Mouse (Mus musculus) neural tube, embryonic 10.5 days (tissue): ENCODE data around the gene Ppp6r1.

Experiments
- DNase-seq: peaks from one replicate; pipeline ENCODE4 v3.0.0-alpha.2; 2017; ENCODE audit warnings: low spot score; ENCODE audit errors: extremely low spot score

The Ppp6r1 gene

GRCm38 (mm10) chr7:4658128-4658907 lies 501 bp downstream of the Ppp6r1 start:
- DNase-seq, result no peak

GRCm38 (mm10) chr7:4657521-4658127 lies 1.2 kb downstream of the Ppp6r1 start:
- DNase-seq, result no peak

GRCm38 (mm10) chr7:4656818-4657217 lies 2.0 kb downstream of the Ppp6r1 start:
- DNase-seq, result no peak

- no peak for DNase-seq
Observed at GRCm38 (mm10) chr7:4655916-4656315, 2.9 kb downstream of the Ppp6r1 start.

- DNase-seq, result no peak
Observed at GRCm38 (mm10) chr7:4655393-4655792, 3.4 kb downstream of the Ppp6r1 start.

GRCm38 (mm10) chr7:4654221-4654620 lies 4.6 kb downstream of the Ppp6r1 start:
- DNase-seq, result no peak

GRCm38 (mm10) chr7:4653780-4654179 lies 5.0 kb downstream of the Ppp6r1 start:
- DNase-seq, result no peak

- no peak for DNase-seq
Observed at GRCm38 (mm10) chr7:4653351-4653750, 5.5 kb downstream of the Ppp6r1 start.

GRCm38 (mm10) chr7:4652726-4653125 lies 6.1 kb downstream of the Ppp6r1 start:
- no peak for DNase-seq

- DNase-seq, result no peak
Observed at GRCm38 (mm10) chr7:4651581-4651980, 7.2 kb downstream of the Ppp6r1 start.

- DNase-seq, result no peak
Observed at GRCm38 (mm10) chr7:4647992-4648391, 10.8 kb downstream of the Ppp6r1 start.

- DNase-seq, result no peak
Observed at GRCm38 (mm10) chr7:4647291-4647690, 11.5 kb downstream of the Ppp6r1 start.

- no peak for DNase-seq
Observed at GRCm38 (mm10) chr7:4646806-4647205, 12.0 kb downstream of the Ppp6r1 start.

GRCm38 (mm10) chr7:4643225-4643624 lies 15.6 kb downstream of the Ppp6r1 start:
- no peak for DNase-seq

GRCm38 (mm10) chr7:4641956-4642355 lies 16.9 kb downstream of the Ppp6r1 start:
- DNase-seq, result no peak

GRCm38 (mm10) chr7:4641155-4641554 lies 17.7 kb downstream of the Ppp6r1 start:
- DNase-seq, result no peak

GRCm38 (mm10) chr7:4636179-4636578 lies 22.6 kb downstream of the Ppp6r1 start:
- DNase-seq, result no peak

GRCm38 (mm10) chr7:4631031-4631430 lies 27.8 kb downstream of the Ppp6r1 start, which contains the start of gene Tmem86b:
Gene Tmem86b (minus strand): TSS chr7:4631422.
- DNase-seq, result no peak

GRCm38 (mm10) chr7:4630198-4630597 lies 28.6 kb downstream of the Ppp6r1 start:
- DNase-seq, result no peak

- no peak for DNase-seq
Observed at GRCm38 (mm10) chr7:4629586-4629985, 29.2 kb downstream of the Ppp6r1 start.

GRCm38 (mm10) chr7:4625928-4626327 lies 32.9 kb downstream of the Ppp6r1 start:
- DNase-seq, result no peak

- DNase-seq, result no peak
Observed at GRCm38 (mm10) chr7:4624343-4624742, 34.5 kb downstream of the Ppp6r1 start.
